Mouse (Mus musculus): ENCODE results near the gene Iglon5.
A peak's percentile ranks its signal among the peaks of the same experiment; 100 is the strongest.

Gene Iglon5

GRCm38 (mm10) chr7:43489631-43490125 lies at the start of gene Iglon5:
TSS of gene Iglon5 (minus strand) at chr7:43490075.
- no peak for DNase-seq (ENCODE audit: low read depth, low spot score)

DNA sequence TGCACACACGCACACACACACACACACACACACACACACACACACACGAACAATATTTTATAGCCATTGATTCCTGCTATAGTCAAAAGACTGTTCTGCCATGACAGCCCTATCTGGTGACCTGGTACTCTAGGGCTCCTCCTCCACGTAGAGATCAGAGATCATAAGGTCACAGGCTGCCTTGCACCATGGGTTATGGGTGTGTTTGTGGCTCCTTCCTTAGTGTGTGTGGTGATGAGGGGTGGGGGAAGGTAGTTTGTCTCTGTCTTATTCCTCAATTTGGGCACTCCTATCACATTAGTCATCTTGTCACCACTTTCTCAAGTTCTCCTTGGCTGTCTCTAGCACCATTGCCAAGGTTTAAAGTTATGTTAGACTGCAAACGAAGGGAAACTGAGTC lies 48.6 kb upstream of the Iglon5 start:
- DNase-seq (ENCODE audit: low read depth, low spot score): no peak

DNA sequence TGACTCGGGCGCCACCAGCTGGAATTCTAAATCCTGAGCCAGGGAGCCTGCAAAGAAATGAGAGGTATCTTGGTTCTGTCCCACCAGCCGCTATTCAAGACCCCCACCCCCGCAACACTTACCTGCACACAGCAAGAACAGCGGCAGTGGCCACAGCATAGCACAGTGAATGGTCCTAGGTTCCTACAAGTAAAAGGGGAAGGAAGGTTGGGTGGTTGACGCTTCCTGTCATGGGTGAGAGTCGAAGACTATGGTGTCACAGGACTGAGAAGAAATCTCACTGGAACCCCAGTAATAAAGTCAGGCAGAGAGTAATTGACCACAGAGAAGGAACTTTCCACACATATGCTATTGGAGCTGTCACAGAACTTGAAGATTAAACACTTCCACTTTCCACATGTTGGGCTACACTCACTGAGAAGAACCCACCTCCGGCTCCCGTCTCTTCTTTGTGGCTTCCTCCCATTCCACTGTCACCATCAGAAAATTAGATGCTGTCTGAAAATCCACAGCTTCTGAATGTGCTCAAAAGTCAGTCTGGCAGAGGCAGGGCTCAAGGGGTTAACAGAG lies 43.1 kb upstream of the Iglon5 start:
- no peak for DNase-seq (ENCODE audit: low read depth, low spot score)

DNA sequence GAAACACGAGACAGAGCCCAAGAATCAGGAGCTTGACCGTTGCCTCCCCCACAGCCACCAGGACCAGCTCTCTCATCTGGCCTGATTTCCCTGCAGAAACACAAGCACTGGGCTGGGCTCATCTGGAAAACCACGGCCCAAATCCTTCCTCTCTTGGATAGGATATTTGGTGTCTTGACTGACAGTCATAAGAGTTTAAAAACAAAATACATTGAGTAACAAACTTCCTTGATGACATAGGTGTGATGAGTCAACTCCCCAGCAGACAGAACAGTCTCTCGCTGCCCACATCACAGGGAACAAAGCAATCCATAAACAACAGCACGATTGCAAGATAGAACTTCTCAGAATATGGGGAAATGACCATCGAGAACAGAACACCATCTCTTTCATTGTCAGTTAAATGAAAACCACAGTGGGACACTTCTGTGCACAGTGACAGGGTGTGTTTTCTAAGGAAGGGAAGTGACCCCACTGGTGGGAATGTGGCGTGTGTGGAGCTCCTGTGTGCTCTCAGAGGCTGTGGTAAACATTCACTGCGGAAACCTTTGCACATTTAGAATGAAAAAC lies 40.4 kb upstream of the Iglon5 start:
- no peak for DNase-seq (ENCODE audit: low read depth, low spot score)

DNA sequence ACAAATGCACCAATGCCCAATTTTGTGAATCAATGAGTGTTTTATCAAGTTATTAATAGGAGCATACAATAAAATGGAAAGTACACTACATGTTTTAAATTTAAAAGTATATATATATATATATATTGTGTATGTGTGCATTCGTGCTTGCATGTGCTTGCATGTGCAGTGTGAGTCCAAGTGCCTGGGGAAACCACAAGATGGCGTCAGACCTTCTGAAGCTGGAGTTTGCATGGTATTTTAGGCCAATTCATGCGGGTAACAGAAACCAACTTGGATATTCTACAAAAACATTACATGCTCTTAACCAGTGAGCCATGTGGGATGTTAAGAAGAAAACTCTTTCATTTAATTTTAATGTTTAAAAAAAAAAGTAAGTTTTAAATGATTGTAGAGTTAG lies 35.4 kb upstream of the Iglon5 start:
- no peak for DNase-seq (ENCODE audit: low read depth, low spot score)

DNA sequence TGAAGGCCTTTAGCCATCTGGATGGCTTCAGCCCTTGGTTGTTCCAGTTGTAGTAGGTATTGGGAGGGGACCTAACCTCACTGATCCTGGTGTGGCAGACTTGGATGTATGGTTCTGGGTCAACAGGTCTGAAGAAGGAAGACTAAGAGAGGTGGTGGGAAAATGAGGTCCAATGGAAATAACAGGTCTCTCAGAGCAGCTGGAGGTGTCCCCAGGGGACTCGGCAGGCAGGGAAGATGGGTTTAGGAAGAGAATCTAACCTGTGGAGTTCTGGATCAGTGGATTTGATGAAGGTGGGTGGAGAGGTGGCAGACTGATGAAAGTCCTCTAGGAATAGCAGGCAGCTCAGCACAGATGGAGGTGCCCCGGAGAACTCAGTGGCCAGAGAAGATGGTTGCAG lies 32.9 kb upstream of the Iglon5 start:
- no peak for DNase-seq (ENCODE audit: low read depth, low spot score)

DNA sequence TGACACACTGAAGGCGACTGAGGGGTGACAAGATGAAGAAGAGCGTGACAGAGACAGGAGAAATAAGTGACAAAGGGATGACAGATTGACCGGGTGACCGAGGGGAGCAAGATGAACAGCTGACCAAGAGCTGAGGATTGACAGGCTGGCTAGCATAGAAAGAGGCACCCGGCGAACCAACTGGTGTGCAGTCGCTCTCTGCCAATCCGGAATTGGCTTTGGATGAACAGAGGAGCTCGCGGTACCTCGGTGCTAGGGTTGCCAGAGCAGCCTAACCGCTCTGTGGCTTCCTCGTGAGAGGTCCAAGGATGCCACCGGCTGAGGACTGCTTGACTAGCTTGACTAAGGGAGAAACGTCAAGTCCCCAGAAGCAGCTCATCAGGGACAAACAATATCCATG lies 28.5 kb upstream of the Iglon5 start:
- DNase-seq (ENCODE audit: low read depth, low spot score): no peak

- DNase-seq (ENCODE audit: low read depth, low spot score): no peak
These were observed 25.2 kb upstream of the Iglon5 start for GRCm38 (mm10) chr7:43515076-43515475.

DNA sequence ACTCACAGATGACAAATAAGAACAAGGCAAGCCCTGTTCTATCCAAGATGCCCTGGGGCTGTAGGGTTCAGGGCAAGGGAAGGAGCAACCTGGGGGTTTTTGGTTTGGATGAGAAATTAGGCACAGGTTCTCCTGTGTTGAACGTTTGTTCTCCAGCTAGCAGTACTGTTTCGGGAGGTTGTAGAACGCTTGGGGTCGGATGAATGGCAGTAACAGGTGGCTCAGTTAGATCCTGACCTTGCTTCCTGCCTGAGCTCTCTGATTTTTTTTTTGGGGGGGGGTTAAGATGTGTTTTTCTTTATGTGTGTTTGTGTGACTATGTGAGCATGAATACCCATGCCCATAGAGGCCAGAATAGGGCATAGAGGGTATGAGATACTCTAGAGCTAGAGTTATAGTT lies 22.6 kb upstream of the Iglon5 start:
- DNase-seq (ENCODE audit: low read depth, low spot score): no peak

GRCm38 (mm10) chr7:43511707-43512478 lies 22.0 kb upstream of the Iglon5 start:
- no peak for DNase-seq (ENCODE audit: low read depth, low spot score)

DNA sequence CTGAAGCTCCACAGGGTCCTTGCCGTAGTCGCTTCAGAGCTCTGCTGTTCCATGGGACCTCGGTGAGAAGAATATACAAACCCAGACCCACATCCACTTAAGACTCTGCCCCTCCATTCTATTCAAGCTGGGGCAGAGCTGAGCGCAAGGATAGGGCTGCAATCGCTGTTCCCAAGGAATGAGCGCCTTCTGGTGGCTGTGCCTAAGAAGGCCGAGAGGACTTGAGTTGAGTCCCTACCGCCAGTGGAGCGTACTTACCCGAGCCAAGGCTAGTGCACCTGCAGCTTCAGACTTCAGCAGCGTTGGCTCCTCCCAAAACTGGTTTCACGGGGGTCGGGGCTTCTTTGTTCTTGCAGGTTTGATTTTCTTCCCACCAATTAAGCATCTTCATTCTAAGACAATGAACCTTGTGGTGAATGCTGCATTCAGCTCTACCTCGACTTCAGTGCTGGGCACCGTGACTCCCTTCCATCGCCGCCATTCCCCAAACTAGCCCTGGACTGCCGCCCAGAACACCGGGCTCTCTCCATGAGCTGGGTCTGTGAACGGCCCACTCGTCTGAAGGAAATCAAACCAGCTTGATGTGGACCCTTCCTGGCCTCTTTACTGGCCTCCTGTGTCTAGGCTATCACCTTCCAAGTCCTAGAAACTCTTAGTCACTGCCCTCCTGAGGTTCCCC lies 5.6 kb upstream of the Iglon5 start:
- peak; percentile 63 for DNase-seq (ENCODE audit: low read depth, low spot score)

GRCm38 (mm10) chr7:43490861-43491260 lies 986 bp upstream of the Iglon5 start:
- no peak for DNase-seq (ENCODE audit: low read depth, low spot score)

- no peak for DNase-seq (ENCODE audit: low read depth, low spot score)
These were observed 308 bp upstream of the Iglon5 start for GRCm38 (mm10) chr7:43490182-43490584.

DNA sequence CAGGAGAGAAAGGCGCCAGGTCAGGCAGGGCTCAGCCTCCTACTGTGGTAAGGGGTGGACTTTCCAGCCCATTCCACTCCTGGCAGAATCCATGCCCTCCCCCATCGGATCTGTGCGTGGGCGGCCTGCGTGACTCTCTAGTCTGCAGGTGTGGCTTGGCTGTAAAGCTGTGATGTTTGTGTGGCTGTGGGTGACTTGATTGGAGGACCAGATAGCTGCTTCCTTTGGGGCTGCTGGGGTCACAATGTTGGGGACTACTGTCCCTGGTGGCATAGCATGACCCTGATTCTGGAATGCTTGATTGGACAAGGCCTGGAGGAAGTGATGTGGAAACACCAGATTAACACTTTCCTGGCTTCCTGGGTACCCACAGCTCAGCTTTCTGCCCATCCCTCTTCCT lies 1.2 kb downstream of the Iglon5 start:
- no peak for DNase-seq (ENCODE audit: low read depth, low spot score)

DNA sequence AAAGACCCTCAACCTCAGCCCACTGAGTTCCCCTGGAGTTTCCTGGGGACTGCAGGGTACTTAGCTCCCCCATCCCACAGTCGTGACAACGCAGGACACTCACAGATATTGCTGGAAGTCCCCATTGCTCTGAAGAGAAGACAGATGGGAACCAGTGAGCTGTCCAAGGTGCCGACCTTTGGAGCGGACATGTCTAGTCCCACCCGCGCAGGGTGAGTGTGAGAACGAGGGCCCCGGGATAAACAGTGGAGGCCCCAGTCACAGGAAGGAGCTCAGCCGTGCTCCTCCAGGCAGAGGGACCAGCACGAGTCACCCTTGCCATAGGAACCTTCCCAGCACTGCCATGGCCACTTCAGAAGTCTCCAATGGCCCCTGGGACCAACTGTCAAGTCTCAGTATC lies 6.6 kb downstream of the Iglon5 start:
- no peak for DNase-seq (ENCODE audit: low read depth, low spot score)

GRCm38 (mm10) chr7:43482090-43482716 lies 7.7 kb downstream of the Iglon5 start:
- DNase-seq (ENCODE audit: low read depth, low spot score): no peak

- peak; percentile 87 for DNase-seq (ENCODE audit: low read depth, low spot score)
These were observed 8.7 kb downstream of the Iglon5 start for GRCm38 (mm10) chr7:43481191-43481590.

GRCm38 (mm10) chr7:43476376-43476775 lies 13.5 kb downstream of the Iglon5 start:
- no peak for DNase-seq (ENCODE audit: low read depth, low spot score)

GRCm38 (mm10) chr7:43475706-43476105 lies 14.2 kb downstream of the Iglon5 start:
- DNase-seq (ENCODE audit: low read depth, low spot score): no peak

- DNase-seq (ENCODE audit: low read depth, low spot score): no peak
These were observed 19.5 kb downstream of the Iglon5 start for GRCm38 (mm10) chr7:43470373-43470772.

DNA sequence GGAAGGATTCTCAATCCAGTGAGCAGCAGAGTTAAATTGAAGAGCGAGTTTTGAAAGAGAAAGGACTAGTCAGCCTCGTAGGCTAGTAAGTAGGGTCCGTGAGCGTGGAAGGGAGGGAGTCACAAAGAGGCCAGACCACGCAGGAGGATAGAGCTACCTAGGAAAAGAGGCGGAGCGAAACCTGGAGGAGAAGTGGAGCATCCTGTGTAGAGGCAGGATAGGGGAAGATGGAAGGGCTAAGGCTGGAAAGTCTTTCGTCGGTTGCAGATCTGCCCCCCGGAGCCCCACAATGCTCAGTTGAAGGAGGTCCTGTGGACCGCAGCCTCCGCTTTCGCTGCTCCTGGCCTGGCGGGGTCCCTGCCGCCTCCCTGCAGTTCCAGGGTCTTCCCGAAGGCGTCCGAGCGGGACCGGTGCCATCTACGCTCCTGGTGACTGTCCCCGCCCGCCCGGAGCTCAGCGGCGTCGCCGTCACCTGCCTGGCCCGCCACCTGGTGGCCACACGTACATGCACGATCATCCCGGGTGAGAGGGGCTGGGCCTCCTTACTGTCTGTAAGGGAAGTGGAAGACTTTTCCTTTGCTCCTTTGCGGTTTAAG lies 23.7 kb downstream of the Iglon5 start:
- DNase-seq (ENCODE audit: low read depth, low spot score): no peak

Measured in telencephalon, adult 2 months (tissue).